Mouse (Mus musculus) cerebellum, adult 8-10 months (tissue): ENCODE results near the gene Rnf10.
A peak's percentile ranks its signal among the peaks of the same experiment; 100 is the strongest.

ENCODE experiments used
- DNase-seq: peaks from one replicate; pipeline ENCODE4 v3.0.0; 2022

The Rnf10 gene

GRCm38 (mm10) chr5:115274771-115275170 is 2.1 kb upstream of the Rnf10 start:
- DNase-seq = no peak

- DNase-seq = no peak
Measured at GRCm38 (mm10) chr5:115274353-115274752, 1.7 kb upstream of the Rnf10 start.

GRCm38 (mm10) chr5:115273549-115274135 is 944 bp upstream of the Rnf10 start:
- no peak for DNase-seq

GRCm38 (mm10) chr5:115271931-115272811 is 527 bp downstream of the Rnf10 start:
- DNase-seq = no peak

- no peak for DNase-seq
Measured at GRCm38 (mm10) chr5:115269969-115270368, 2.7 kb downstream of the Rnf10 start.

GRCm38 (mm10) chr5:115268266-115268665 is 4.4 kb downstream of the Rnf10 start:
- no peak for DNase-seq

GRCm38 (mm10) chr5:115267469-115268045 is 5.1 kb downstream of the Rnf10 start:
- DNase-seq = no peak

- DNase-seq = no peak
Measured at GRCm38 (mm10) chr5:115266787-115267468, 5.8 kb downstream of the Rnf10 start.

GRCm38 (mm10) chr5:115266340-115266739 is 6.4 kb downstream of the Rnf10 start:
- no peak for DNase-seq

- no peak for DNase-seq
Measured at GRCm38 (mm10) chr5:115262502-115263291, 10.0 kb downstream of the Rnf10 start.

- DNase-seq = no peak
Measured at GRCm38 (mm10) chr5:115261880-115262279, 10.8 kb downstream of the Rnf10 start.

- no peak for DNase-seq
Measured at GRCm38 (mm10) chr5:115261141-115261540, 11.6 kb downstream of the Rnf10 start.

GRCm38 (mm10) chr5:115260356-115260755 is 12.3 kb downstream of the Rnf10 start:
- no peak for DNase-seq

GRCm38 (mm10) chr5:115256909-115257546 is 15.7 kb downstream of the Rnf10 start:
- DNase-seq = no peak

- DNase-seq = no peak
Measured at GRCm38 (mm10) chr5:115255472-115255871, 17.2 kb downstream of the Rnf10 start.

- no peak for DNase-seq
Measured at GRCm38 (mm10) chr5:115240191-115240590, 32.5 kb downstream of the Rnf10 start.

- DNase-seq = no peak
Measured at GRCm38 (mm10) chr5:115238729-115239195, 33.9 kb downstream of the Rnf10 start.

GRCm38 (mm10) chr5:115237803-115238728 is 34.6 kb downstream of the Rnf10 start:
- DNase-seq = peak; percentile 93

GRCm38 (mm10) chr5:115235786-115236263 is 36.9 kb downstream of the Rnf10 start, which contains the start of gene Pop5:
Gene Pop5, plus strand, starts transcription at chr5:115235836.
- peak; percentile 94 for DNase-seq

- peak; percentile 72 for DNase-seq
Measured at GRCm38 (mm10) chr5:115235323-115235771, 37.4 kb downstream of the Rnf10 start.
